Mouse (Mus musculus) C2C12 (cell line): ENCODE results near the gene Fate1. TPM values are rescaled to one million over a fixed set of nuclear protein-coding genes. Genes with fewer than 3 reads are reported as not detected.
A peak's percentile ranks its signal among the peaks of the same experiment; 100 is the strongest.

Experiments used
- H3K27me3 ChIP-seq: one replicate; pipeline ENCODE4 v1.6.1; 2011; ENCODE audit not compliant: control insufficient read depth, insufficient read depth, insufficient read length
- H3K36me3 ChIP-seq: one replicate; pipeline ENCODE4 v1.6.1; 2011; ENCODE audit not compliant: control insufficient read depth, insufficient read depth
- H3K4me3 ChIP-seq: one replicate; pipeline ENCODE4 v1.5.1; 2011; ENCODE audit warnings: mild to moderate bottlenecking, control low read depth; ENCODE audit not compliant: poor library complexity, insufficient read depth, severe bottlenecking
- H3K79me2 ChIP-seq: one replicate; pipeline ENCODE4 v1.6.1; 2011; ENCODE audit not compliant: control insufficient read depth, insufficient read depth
- H3K79me3 ChIP-seq: one replicate; pipeline ENCODE4 v1.6.1; 2011; ENCODE audit warnings: low read depth, control low read depth
- H3ac ChIP-seq: one replicate; pipeline ENCODE3; 2011; ENCODE audit warnings: low read depth; ENCODE audit not compliant: control insufficient read depth, insufficient read length
- CEBPB ChIP-seq: IDR thresholded peaks from one replicate; pipeline ENCODE4 v1.6.1; 2011; ENCODE audit warnings: low read depth, mild to moderate bottlenecking, control low read depth, moderate library complexity
- CTCF ChIP-seq: IDR thresholded peaks from one replicate; pipeline ENCODE4 v1.5.1; 2011; ENCODE audit not compliant: control insufficient read depth, insufficient read depth, insufficient read length
- FOSL1 ChIP-seq: IDR thresholded peaks from one replicate; pipeline ENCODE4 v1.8.0; 2011; ENCODE audit warnings: mild to moderate bottlenecking, low read length; ENCODE audit not compliant: poor library complexity, insufficient read depth, severe bottlenecking
- MAX ChIP-seq: IDR thresholded peaks from one replicate; pipeline ENCODE4 v1.6.1; 2011; ENCODE audit warnings: mild to moderate bottlenecking, control low read depth
- MYOD1 ChIP-seq: IDR thresholded peaks from one replicate; pipeline ENCODE4 v1.6.1; 2011; ENCODE audit warnings: low read depth; ENCODE audit not compliant: control insufficient read depth, insufficient read length
- MYOG ChIP-seq: IDR thresholded peaks from one replicate; pipeline ENCODE4 v1.6.1; 2011; ENCODE audit not compliant: control insufficient read depth, insufficient read length; ENCODE audit errors: extremely low read depth
- USF1 ChIP-seq: IDR thresholded peaks from one replicate; pipeline ENCODE4 v1.6.1; 2011; ENCODE audit warnings: low read depth, mild to moderate bottlenecking, control low read depth, moderate library complexity
- polyA plus RNA-seq: library from polyadenylated mRNA; unstranded; fragments of >200 nt; fragmentation: generic; extraction: Trizol; gene quantifications from one replicate; pipeline ENCODE4 v1.2.1, GENCODE M21; 2012; ENCODE audit warnings: missing spikeins

Fate1 gene
- polyA plus RNA-seq, 1 experiment, result not detected

DNA sequence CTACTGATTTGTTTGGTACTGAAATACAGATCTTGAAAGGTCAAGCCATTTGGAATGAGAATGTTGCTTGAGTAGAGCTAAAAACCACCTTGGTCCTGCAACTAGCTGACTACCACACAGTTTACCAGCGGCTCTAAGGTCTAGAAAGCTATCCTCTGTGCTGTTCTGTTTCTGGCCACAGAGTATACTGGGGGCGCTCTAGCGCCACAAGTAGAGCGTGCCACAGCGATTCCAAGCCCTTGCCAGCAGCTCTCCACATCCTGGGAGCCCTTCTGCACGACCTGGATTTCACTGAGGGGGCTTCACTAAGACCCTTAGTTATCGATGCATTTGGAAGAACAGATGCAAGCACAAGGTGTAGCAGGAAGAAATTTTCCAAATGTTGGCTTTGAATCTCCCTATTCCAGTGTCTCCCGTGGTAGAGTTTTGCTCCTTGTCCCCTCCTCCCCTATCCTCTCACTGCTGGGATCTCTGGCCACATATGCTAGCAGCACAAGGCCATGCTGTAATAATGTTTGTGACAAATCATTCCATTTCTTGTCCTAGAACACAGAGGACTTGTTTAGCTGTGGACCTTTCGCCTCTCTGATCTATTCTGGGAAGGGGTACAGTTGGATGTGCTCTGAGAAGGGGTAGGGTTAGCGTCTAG lies 50.1 kb downstream of the Fate1 start:
- Histone ChIP-seq H3K79me2 (no peaks in the 10 kb centered on the region), H3K36me3 (no peaks in the 10 kb centered on the region), H3K79me3 (no peaks in the 10 kb centered on the region), H3K4me3 (no peak overlapping the region), H3K27me3 (no peaks in the 10 kb centered on the region), H3ac (no peak overlapping the region)
- TF ChIP-seq USF1 (no peak), CTCF (peak; percentile 4)

DNA sequence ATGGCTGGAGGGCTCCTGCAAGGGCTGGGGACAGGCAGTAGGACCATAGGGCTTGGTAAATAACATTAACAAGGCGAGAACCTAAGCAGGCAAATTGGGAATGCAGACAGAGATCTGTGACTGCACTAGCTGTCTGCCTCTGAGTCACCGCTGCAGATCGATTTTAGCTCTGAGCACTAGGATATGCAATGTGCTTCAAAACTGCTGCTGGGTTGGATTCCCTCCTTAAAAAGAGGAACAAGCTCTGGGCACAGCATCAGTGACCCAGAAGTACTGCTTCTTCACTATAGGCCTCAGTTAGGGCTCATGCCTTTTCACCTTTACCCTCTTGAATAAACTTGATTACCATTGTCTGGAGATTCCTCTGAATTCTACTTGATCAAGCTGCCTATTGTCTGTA lies 50.8 kb downstream of the Fate1 start:
- Histone ChIP-seq H3ac (no peak overlapping the region), H3K79me2 (no peaks in the 10 kb centered on the region), H3K36me3 (no peaks in the 10 kb centered on the region), H3K4me3 (no peak overlapping the region), H3K27me3 (no peaks in the 10 kb centered on the region), H3K79me3 (no peaks in the 10 kb centered on the region)
- TF ChIP-seq MYOD1, result no peak
- no peak for TF ChIP-seq CTCF
- TF ChIP-seq MYOG, result no peak
- TF ChIP-seq USF1, result no peak
- TF ChIP-seq MAX, result no peak
- no peak for TF ChIP-seq CEBPB
- no peak for TF ChIP-seq FOSL1

Other genes starting within 250 kb of the Fate1 start
- 14.3 TPM for gene Vma21, start 157.1 kb upstream of the Fate1 start, polyA plus RNA-seq
- 0.22 TPM for gene Gm1141, start 52.0 kb upstream of the Fate1 start, polyA plus RNA-seq
- gene Prrg3, start 10.4 kb upstream of the Fate1 start, polyA plus RNA-seq, result not detected
- gene Cnga2, start 18.9 kb downstream of the Fate1 start, polyA plus RNA-seq, result not detected
- not detected for gene Magea4, start 249.0 kb downstream of the Fate1 start, polyA plus RNA-seq